Mouse (Mus musculus): ENCODE measurements around the gene Gm5426. TPM values are rescaled to one million over a fixed set of nuclear protein-coding genes. Genes with fewer than 3 reads are reported as not detected.

Gene Gm5426
- polyA plus RNA-seq, 1 experiment from 2014 or later = not detected

DNA sequence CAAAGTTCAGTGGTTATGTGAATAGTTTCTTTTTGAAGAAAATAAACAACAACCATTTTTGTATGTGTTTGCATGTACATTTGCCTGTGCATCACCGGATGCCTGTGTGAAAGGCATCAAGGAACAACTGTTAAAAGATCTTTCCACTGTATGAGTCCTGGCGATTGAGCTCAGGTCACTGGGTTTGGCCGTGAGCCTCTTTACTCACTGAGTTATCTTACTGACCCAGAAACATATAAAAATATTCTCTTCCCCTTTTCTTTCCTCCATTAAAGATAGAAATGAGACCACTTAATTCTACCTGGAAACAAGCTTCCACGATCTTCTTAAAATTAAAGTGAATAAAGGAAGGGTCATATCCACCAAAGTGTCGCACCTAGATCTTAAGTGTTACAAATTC lies 10.2 kb downstream of the Gm5426 start:
- Histone ChIP-seq H3K36me3 (no peaks in the 10 kb centered on the region), H3K4me2 (no peak overlapping the region), H3K27ac (no peak overlapping the region), H3K27me3 (replicated peaks) (no peaks in the 10 kb centered on the region), H3K9me3 (replicated peaks) (no peaks in the 10 kb centered on the region), H3K9ac (no peak overlapping the region), H3K4me1 (no peaks in the 10 kb centered on the region), H3K4me3 (no peak overlapping the region)
- WGBS (ENCODE audit: insufficient replicate concordance) = 69% methylated on average over 5 of the region's 5 CpGs
- ATAC-seq = no peak

DNA sequence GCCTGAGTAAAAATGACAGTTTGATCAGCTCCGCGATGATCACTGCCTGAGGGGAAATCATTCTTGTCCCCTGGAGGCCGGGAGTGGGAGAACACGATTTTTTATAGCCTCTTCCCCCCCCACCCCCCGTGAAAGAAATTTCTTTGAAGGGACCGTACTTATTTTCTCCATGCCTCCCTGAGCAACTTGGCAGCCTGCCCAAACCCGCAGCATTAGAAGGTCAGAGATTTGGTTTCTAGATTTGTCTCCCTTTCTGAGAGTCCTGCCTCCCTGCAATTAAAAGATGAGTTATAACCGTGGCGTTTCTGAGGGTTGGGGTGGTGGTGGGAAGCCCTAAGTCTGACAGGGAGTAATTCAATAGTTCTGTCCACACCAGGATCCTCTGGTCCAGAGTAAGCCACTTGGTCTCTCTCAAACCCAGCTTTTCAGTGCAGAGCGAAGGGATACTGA lies 11.9 kb downstream of the Gm5426 start:
- no peak for ATAC-seq
- H3K9me3 ChIP-seq (replicated peaks) = no peaks in the 10 kb centered on the region
- no peaks in the 10 kb centered on the region for H3K36me3 ChIP-seq
- no peak overlapping the region for H3K27ac ChIP-seq
- 70% methylated on average over 10 of the region's 10 CpGs for WGBS (ENCODE audit: insufficient replicate concordance)
- no peak overlapping the region for H3K4me2 ChIP-seq
- H3K4me3 ChIP-seq = no peak overlapping the region
- H3K4me1 ChIP-seq = no peaks in the 10 kb centered on the region
- no peaks in the 10 kb centered on the region for H3K27me3 ChIP-seq (replicated peaks)
- no peak overlapping the region for H3K9ac ChIP-seq

DNA sequence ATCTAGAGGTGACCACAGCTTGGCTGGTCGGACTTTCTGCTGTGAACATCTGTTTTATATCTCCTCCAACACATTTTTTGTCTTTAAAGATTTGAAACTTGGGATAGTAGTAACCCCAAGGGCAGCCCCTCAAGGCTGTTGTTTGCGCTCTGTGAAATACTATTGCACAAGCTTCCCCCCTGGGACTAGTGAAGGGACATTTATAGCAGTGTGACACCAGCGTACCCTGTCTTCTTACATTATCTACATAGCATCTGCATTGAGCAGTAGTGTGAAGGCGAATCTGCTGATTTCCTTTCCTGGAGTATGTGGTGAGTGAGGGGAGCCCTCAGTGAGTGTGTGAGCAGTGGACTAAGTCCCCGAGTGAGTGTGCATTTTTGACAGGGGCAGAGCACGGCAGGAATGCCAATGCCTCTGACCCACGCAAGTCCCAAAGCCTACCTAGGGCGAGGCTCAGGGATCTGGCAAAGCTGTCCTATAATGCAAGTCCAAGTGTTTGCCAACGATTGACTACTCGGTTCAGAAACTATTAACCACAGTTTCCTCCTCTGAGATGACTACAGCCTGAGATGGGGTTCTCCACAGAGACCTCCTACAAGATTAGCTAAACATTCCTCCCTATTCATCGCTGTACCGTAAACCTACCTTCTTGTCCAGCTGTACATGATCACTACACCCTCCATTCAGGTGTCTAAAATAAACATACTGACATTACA lies 14.2 kb downstream of the Gm5426 start:
- no peaks in the 10 kb centered on the region for H3K4me1 ChIP-seq
- 0 out of 2 replicates have a peak, but pooled peaks have one; percentile 18 for ATAC-seq
- no peaks in the 10 kb centered on the region for H3K27me3 ChIP-seq (replicated peaks)
- H3K36me3 ChIP-seq = no peaks in the 10 kb centered on the region
- no peak overlapping the region for H3K9ac ChIP-seq
- no peak overlapping the region for H3K4me2 ChIP-seq
- H3K4me3 ChIP-seq = no peak overlapping the region
- no peak overlapping the region for H3K27ac ChIP-seq
- H3K9me3 ChIP-seq (replicated peaks) = no peaks in the 10 kb centered on the region
- WGBS (ENCODE audit: insufficient replicate concordance) = 45% methylated on average over 12 of the region's 12 CpGs

DNA sequence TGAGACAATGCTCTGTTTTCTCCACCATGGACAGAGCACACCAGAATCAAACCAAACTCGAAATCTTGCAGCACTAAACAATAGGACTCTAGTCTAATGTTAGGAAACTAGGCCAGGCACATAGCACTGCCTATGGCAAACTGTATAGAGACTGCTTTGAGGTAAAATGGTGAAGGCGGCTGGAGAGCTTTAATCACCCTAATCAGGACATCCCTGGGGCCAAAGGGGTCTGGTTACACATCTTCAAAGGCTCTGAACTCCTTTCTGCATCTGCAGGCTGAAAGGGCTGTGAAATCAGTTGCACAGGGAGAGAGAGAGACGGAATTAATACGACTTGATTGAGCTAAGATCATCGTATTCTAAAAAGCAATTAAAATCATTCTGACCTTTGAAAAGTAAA lies 16.9 kb downstream of the Gm5426 start:
- no peaks in the 10 kb centered on the region for H3K9me3 ChIP-seq (replicated peaks)
- no peak for ATAC-seq
- no peaks in the 10 kb centered on the region for H3K27me3 ChIP-seq (replicated peaks)
- no peak overlapping the region for H3K4me3 ChIP-seq
- no peaks in the 10 kb centered on the region for H3K36me3 ChIP-seq
- no peaks in the 10 kb centered on the region for H3K4me1 ChIP-seq
- no peak overlapping the region for H3K4me2 ChIP-seq
- no peak overlapping the region for H3K27ac ChIP-seq
- 52% methylated on average over 5 of the region's 5 CpGs for WGBS (ENCODE audit: insufficient replicate concordance)
- H3K9ac ChIP-seq = no peak overlapping the region

DNA sequence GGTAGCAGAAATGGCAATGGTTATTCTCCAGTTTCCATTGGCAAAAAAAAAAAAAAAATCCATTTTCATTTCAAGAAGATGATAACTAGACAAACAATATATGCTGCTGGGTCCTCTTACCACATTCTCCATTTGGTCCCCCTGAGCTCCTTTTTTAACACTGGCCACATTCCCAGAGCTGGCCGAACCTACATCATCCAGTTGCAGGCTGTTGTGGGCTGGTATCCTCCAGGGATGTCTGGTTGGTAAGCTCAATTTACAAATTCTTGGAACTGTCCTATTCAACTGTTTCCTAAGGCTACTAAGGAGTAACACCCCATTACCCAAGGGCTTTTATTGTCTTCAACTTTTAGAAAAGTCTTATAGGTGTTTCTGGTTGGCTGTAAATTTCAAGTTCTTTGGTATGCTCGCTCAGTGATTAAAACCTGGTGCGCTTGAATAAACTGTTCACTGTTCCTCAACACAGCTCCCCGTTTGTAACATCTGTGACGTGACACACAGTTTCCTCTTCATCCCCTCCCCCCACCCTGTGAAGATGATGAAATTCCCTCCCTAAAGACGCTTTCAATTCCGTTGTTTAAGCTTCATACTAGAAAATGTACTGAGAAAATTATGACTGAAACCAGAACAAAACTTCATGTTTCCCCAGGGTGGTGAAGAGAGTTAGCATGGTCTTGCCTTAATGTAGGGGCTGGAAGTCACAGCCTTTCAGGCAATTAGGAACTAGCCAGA lies 26.7 kb downstream of the Gm5426 start:
- no peaks in the 10 kb centered on the region for H3K27me3 ChIP-seq (replicated peaks)
- no peak for ATAC-seq
- H3K27ac ChIP-seq = no peak overlapping the region
- no peak overlapping the region for H3K4me3 ChIP-seq
- no peak overlapping the region for H3K9ac ChIP-seq
- no peaks in the 10 kb centered on the region for H3K9me3 ChIP-seq (replicated peaks)
- 71% methylated on average over 7 of the region's 7 CpGs for WGBS (ENCODE audit: insufficient replicate concordance)
- H3K36me3 ChIP-seq = no peaks in the 10 kb centered on the region
- H3K4me2 ChIP-seq = no peak overlapping the region
- no peaks in the 10 kb centered on the region for H3K4me1 ChIP-seq

DNA sequence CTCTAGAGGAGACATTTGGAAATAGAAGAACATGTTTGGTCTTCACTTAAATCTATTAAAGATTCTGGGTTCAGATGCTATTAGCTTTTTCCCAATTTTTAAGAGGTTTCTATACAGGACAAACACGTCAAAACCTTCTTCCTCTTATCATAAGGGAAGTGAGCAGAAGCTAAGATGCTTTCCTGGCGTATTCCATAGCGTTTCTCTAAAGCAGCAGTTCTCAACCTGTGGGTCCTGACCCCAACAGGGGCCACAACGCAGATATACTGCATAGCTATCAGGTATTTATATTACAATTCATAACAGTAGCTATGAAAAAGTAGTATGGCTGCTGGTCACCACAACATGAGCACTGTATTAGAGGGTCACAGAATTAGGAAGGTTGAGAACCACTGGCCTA lies 27.4 kb downstream of the Gm5426 start:
- Histone ChIP-seq H3K4me3 (no peak overlapping the region), H3K9me3 (replicated peaks) (no peaks in the 10 kb centered on the region), H3K4me2 (no peak overlapping the region), H3K27ac (no peak overlapping the region), H3K9ac (no peak overlapping the region), H3K36me3 (no peaks in the 10 kb centered on the region), H3K4me1 (no peaks in the 10 kb centered on the region), H3K27me3 (replicated peaks) (no peaks in the 10 kb centered on the region)
- ATAC-seq = no peak
- 68% methylated on average over 4 of the region's 4 CpGs for WGBS (ENCODE audit: insufficient replicate concordance)

DNA sequence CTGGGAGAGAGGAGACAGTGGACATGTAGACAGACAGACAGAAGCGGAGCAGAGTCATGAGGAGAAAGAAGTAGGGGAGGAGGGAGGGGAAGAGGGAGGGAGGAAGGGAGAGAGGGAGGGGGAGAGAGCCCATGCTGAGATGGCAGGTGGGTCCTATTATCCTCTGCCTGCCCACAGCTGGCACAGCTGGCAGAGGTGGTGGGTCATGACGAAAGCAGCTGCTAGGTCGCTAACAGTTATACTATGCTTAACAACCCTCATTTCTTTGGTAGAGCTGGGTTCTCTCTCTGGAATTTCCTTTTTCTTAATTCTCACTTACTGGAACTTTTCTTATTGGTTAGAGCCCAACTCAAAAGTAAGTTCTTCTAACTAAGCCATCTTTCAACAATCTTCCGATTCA lies 28.9 kb downstream of the Gm5426 start:
- WGBS (ENCODE audit: insufficient replicate concordance) = 86% methylated on average over 4 of the region's 4 CpGs
- no peak overlapping the region for H3K4me3 ChIP-seq
- no peak overlapping the region for H3K4me2 ChIP-seq

DNA sequence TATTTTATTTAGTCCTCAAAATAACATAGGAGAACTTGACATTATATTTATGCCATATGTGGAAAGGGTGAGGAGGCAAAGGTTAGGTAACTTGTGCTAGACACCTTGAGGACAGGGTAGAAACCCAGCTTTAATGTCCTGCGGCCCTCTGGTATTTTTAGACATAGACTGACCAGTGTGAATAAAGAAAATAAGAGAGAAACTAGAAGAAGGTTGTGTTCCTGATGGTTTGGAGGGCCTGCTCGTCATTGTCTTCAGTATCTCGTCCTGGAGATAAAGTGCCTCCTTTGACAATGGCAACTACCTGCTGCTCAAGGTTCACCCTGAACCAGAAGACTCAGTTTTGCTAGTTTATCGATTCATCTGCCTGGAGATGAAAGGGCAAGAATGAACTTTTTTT lies 32.6 kb downstream of the Gm5426 start:
- Histone ChIP-seq H3K27ac (no peak overlapping the region), H3K4me2 (no peak overlapping the region), H3K9me3 (replicated peaks) (no peaks in the 10 kb centered on the region), H3K36me3 (no peaks in the 10 kb centered on the region), H3K27me3 (replicated peaks) (no peaks in the 10 kb centered on the region), H3K4me3 (no peak overlapping the region), H3K9ac (no peak overlapping the region), H3K4me1 (no peaks in the 10 kb centered on the region)
- WGBS (ENCODE audit: insufficient replicate concordance) = 75% methylated on average over 4 of the region's 4 CpGs
- no peak for ATAC-seq

More for the DNA sequence above, 28.9 kb downstream of the Gm5426 start:
- Histone ChIP-seq H3K9me3 (replicated peaks) (no peaks in the 10 kb centered on the region), H3K27ac (no peak overlapping the region), H3K4me1 (no peaks in the 10 kb centered on the region), H3K9ac (no peak overlapping the region), H3K36me3 (no peaks in the 10 kb centered on the region), H3K27me3 (replicated peaks) (no peaks in the 10 kb centered on the region)
- ATAC-seq = no peak

DNA sequence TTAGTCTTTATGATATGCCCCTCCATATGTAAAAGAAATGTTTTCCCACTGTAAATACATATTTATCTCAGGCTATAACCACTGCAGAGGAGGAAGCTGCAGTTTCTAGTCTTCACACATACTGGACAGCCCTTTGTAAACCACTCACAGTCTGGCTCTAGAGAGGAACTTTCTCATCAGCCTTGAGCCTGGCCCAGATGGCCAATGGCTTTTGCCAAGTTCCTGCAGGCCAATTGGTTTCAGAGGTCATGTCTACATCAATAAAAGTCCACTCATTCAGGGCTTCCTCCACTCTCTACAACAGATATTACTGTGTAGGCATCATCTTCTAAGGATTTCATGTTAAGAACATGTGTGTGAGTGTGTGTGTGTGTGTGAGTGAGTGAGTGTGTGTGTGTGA lies 35.1 kb downstream of the Gm5426 start:
- no peak overlapping the region for H3K4me2 ChIP-seq
- no peaks in the 10 kb centered on the region for H3K27me3 ChIP-seq (replicated peaks)
- no peaks in the 10 kb centered on the region for H3K9me3 ChIP-seq (replicated peaks)
- no peaks in the 10 kb centered on the region for H3K4me1 ChIP-seq
- H3K27ac ChIP-seq = no peak overlapping the region
- H3K4me3 ChIP-seq = no peak overlapping the region
- no peak for ATAC-seq
- no peaks in the 10 kb centered on the region for H3K36me3 ChIP-seq
- H3K9ac ChIP-seq = no peak overlapping the region

DNA sequence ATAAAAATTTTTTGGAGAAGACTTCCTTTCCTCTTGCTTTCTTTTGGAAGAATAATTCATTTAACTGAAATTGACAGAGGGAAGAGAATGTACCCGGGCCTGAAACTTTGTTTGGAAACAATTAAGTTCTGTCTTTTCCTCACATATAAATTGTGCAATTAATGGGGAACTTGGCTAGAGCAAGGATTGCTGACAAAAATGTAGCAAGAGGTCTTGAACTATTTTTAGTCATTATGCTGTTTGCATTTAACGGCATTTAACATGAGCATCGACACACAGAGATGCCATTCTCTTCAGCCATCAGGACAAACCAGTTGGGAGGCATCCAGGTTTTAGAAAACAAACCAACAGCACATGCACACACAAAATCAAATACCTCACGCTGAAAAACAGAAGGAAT lies 36.6 kb downstream of the Gm5426 start:
- ATAC-seq = no peak
- Histone ChIP-seq H3K36me3 (no peaks in the 10 kb centered on the region), H3K9me3 (replicated peaks) (no peaks in the 10 kb centered on the region), H3K27me3 (replicated peaks) (no peaks in the 10 kb centered on the region), H3K4me2 (no peak overlapping the region), H3K4me3 (no peak overlapping the region), H3K4me1 (no peaks in the 10 kb centered on the region), H3K9ac (no peak overlapping the region), H3K27ac (no peak overlapping the region)
- 67% methylated on average over 4 of the region's 4 CpGs for WGBS (ENCODE audit: insufficient replicate concordance)

DNA sequence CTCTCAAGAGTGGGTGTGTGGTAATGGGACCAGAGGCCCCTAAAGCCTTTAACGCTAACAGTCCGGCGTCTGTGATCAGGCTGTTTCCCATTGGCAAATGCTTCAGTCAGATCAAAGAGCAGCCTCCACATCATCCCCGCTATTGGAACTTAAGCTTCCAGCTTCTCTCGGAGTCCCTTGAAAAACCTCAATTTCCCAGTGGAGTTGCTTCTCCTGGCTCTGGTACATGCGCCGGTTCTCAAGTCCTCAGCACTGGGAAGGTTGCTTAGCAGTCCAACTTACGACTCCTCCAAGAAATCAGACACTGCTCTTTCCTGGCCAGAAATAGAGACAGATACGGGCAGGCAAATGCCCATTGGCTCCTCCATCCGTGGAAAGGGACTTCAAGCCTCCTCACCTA lies 37.4 kb downstream of the Gm5426 start:
- WGBS (ENCODE audit: insufficient replicate concordance) = 81% methylated on average over 10 of the region's 10 CpGs

DNA sequence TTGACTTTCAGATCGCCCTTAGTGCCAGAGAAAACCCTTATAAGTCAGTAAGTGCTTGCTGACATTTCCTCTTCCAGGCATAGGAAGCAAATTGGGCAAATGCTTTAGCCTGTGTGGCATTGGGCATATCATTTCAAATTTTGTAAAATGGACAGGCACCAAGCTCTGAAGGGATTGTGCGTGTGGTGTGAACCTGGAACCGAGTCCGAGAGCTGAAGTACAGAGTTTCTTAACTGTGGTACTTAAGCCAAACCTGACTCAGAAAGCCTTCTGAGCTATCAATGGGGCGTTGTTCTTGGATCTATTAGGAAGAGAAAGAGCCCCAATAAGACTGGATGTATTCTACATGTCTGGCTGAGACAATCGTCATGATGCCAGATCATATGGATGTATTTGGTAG lies 40.5 kb downstream of the Gm5426 start:
- H3K9ac ChIP-seq = no peak overlapping the region
- no peaks in the 10 kb centered on the region for H3K9me3 ChIP-seq (replicated peaks)
- no peak overlapping the region for H3K4me3 ChIP-seq
- peaks cover 31% of the 10 kb centered on the region for H3K4me1 ChIP-seq
- no peaks in the 10 kb centered on the region for H3K36me3 ChIP-seq
- WGBS (ENCODE audit: insufficient replicate concordance) = 77% methylated on average over 6 of the region's 6 CpGs
- no peaks in the 10 kb centered on the region for H3K27me3 ChIP-seq (replicated peaks)
- no peak overlapping the region for H3K27ac ChIP-seq
- no peak overlapping the region for H3K4me2 ChIP-seq
- ATAC-seq = no peak

More for the DNA sequence above, 37.4 kb downstream of the Gm5426 start:
- Histone ChIP-seq H3K9ac (no peak overlapping the region), H3K4me2 (no peak overlapping the region), H3K27ac (no peak overlapping the region), H3K4me1 (peaks cover 5% of the 10 kb centered on the region), H3K4me3 (no peak overlapping the region), H3K27me3 (replicated peaks) (no peaks in the 10 kb centered on the region), H3K9me3 (replicated peaks) (no peaks in the 10 kb centered on the region), H3K36me3 (no peaks in the 10 kb centered on the region)
- no peak for ATAC-seq
